Mouse (Mus musculus) neural tube, embryonic 12.5 days (tissue): ENCODE measurements at regions not wholly inside any gene's neighbourhood (a gene's known extent, or its start where the extent isn't known, plus 50 kb on each side); places are given as distances from the start of the nearest gene placed in this dataset.

Source experiments
- ATAC-seq: fragments of 200-750 bp; cut with Nextera tagmentation; 2 replicates; pipeline ENCODE4 v1.8.0; 2017; ENCODE audit warnings: low read depth, mild to moderate bottlenecking, moderate TSS enrichment, moderate library complexity; ENCODE audit not compliant: low FRiP score
- H3K27ac ChIP-seq: fragments of 300-500 bp; sonication (generic); 2 replicates; pipeline ENCODE4 v1.5.1; 2016
- H3K27me3 ChIP-seq: fragments of 300-500 bp; sonication (generic); replicated peaks from 2 replicates; pipeline ENCODE4 v1.6.1; 2016; ENCODE audit warnings: mild to moderate bottlenecking
- H3K36me3 ChIP-seq: fragments of 300-500 bp; sonication (generic); 2 replicates; pipeline ENCODE4 v1.6.1; 2016; ENCODE audit warnings: mild to moderate bottlenecking
- H3K4me1 ChIP-seq: fragments of 300-500 bp; sonication (generic); 2 replicates; pipeline ENCODE4 v1.6.1; 2016
- H3K4me2 ChIP-seq: fragments of 300-500 bp; sonication (generic); replicated peaks from 2 replicates; pipeline ENCODE4 v1.6.1; 2016; ENCODE audit warnings: mild to moderate bottlenecking
- H3K4me3 ChIP-seq: fragments of 300-500 bp; sonication (generic); 2 replicates; pipeline ENCODE4 v1.5.1; 2016
- H3K9ac ChIP-seq: fragments of 300-500 bp; sonication (generic); 2 replicates; pipeline ENCODE4 v1.6.1; 2016; ENCODE audit warnings: mild to moderate bottlenecking
- H3K9me3 ChIP-seq: fragments of 300-500 bp; sonication (generic); 2 replicates; pipeline ENCODE4 v1.6.1; 2016; ENCODE audit warnings: mild to moderate bottlenecking
- WGBS: fragments of 180-500 bp; shearing (Covaris S2); methylation state at CpG from one replicate; pipeline ENCODE4 v1.1.7; 2016; 5-methylcytosine and 5-hydroxymethylcytosine counted together

GRCm38 (mm10) chr17:9749301-9749700 is 79.8 kb upstream of the Pabpc6 start:
- no peaks in the 10 kb centered on the region for H3K4me1 ChIP-seq
- no peak overlapping the region for H3K4me2 ChIP-seq
- 0 out of 2 replicates have a peak, but pooled peaks cover 4% of the 10 kb centered on the region for H3K9me3 ChIP-seq
- no peak overlapping the region for H3K27ac ChIP-seq
- no peaks in the 10 kb centered on the region for H3K36me3 ChIP-seq
- WGBS: 92% methylated on average over 3 of the region's 3 CpGs
- no peak for ATAC-seq
- no peak overlapping the region for H3K4me3 ChIP-seq
- H3K9ac ChIP-seq: no peak overlapping the region
- H3K27me3 ChIP-seq: no peaks in the 10 kb centered on the region

DNA sequence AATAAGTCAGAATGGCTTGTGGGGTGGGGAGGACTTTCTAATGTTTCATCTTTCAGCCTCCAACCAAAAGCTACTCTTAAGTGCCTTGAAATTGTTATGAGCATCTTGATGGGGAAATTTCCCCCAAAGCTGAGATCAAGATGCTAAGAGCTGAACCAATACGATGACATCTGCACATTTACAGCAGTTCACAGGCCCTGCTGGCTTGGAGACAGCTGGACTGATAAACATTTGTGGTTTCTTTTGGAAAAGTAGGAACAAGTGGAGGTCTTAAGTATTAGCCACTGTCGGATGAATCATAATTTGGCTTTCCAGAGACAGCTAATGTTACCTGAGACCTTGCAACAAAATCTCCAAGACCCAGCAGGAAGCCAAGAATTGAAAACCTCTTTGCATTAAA is 78.4 kb upstream of the Pabpc6 start:
- no peak for ATAC-seq
- Histone ChIP-seq H3K4me3 (no peak overlapping the region), H3K27me3 (no peaks in the 10 kb centered on the region), H3K9me3 (0 out of 2 replicates have a peak, but pooled peaks cover 4% of the 10 kb centered on the region), H3K4me1 (no peaks in the 10 kb centered on the region), H3K4me2 (no peak overlapping the region), H3K27ac (no peak overlapping the region), H3K36me3 (no peaks in the 10 kb centered on the region), H3K9ac (no peak overlapping the region)
- WGBS: 91% methylated on average over 2 of the region's 2 CpGs

GRCm38 (mm10) chr17:9743342-9743741 is 73.8 kb upstream of the Pabpc6 start:
- Histone ChIP-seq H3K27me3 (no peaks in the 10 kb centered on the region), H3K4me1 (no peaks in the 10 kb centered on the region), H3K4me2 (no peak overlapping the region), H3K27ac (no peak overlapping the region), H3K9ac (no peak overlapping the region), H3K36me3 (no peaks in the 10 kb centered on the region), H3K4me3 (no peak overlapping the region), H3K9me3 (0 out of 2 replicates have a peak, but pooled peaks cover 4% of the 10 kb centered on the region)
- 93% methylated on average over 5 of the region's 5 CpGs for WGBS
- ATAC-seq: no peak

GRCm38 (mm10) chr17:9741321-9741720 is 71.8 kb upstream of the Pabpc6 start:
- H3K4me3 ChIP-seq: no peak overlapping the region
- no peak for ATAC-seq
- no peaks in the 10 kb centered on the region for H3K9me3 ChIP-seq
- H3K4me2 ChIP-seq: no peak overlapping the region
- H3K36me3 ChIP-seq: no peaks in the 10 kb centered on the region
- H3K4me1 ChIP-seq: no peaks in the 10 kb centered on the region
- WGBS: 88% methylated on average over 5 of the region's 5 CpGs
- H3K27me3 ChIP-seq: no peaks in the 10 kb centered on the region
- H3K27ac ChIP-seq: no peak overlapping the region
- no peak overlapping the region for H3K9ac ChIP-seq

DNA sequence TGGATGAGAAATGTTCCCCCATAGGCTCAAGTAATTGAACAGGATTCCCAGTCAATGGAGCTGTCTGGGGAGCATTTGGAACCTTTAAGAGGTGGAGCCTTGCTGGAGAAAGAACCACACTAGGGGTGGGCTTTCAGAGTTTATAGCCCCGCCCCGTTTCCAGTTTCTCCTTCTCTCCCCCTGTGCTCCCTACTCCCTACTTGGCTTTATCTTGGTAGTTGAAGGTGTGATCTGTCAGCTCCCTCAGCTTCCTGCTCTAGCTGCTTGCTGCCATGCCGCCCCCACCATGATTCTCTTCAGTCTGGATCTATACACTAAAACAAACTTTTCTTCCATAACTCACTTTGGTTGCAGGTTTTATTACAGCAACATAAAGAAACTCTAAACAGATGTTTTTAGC is 59.5 kb upstream of the Pabpc6 start:
- Histone ChIP-seq H3K4me1 (peaks cover 25% of the 10 kb centered on the region), H3K4me2 (no peak overlapping the region), H3K9me3 (no peaks in the 10 kb centered on the region), H3K9ac (no peak overlapping the region), H3K4me3 (no peak overlapping the region), H3K36me3 (no peaks in the 10 kb centered on the region), H3K27me3 (no peaks in the 10 kb centered on the region), H3K27ac (no peak overlapping the region)
- ATAC-seq: no peak
- 77% methylated on average over 3 of the region's 3 CpGs for WGBS

DNA sequence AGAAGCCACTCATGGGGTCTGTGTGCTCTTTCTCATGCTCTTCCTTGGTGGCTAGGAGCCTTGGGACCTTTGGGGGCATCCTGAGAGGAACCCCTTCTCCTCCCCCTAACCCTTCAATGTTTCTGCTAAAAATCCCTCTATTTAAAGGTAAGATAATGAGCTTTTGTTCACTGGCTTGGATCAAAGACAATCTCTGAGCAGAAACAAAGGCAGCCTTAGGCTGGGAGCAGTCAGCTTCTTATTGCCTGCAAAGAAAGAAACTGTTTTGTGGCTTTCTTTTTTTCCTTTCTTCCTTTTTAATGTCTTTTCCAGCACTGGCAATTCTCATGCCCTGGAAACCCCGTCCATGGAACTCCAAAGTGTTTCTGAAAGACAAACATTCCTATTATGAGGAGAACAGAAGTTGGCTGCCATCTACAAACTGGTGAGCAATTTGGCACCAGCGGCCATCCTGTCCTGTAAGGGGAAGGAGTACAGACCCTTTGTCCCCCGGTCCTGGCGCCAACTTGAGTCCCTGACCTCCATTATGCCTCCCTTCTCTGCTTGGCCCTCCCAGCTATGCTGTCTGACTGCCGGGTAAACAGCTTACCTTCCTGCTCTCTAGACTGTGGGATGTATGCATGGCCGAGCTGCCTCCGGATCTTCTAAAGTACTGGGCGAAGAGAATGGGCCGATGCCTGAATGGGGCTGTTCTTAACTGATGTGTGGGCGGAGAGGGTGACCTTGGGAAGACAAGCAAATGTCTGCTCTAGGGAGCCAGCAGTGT is 56.4 kb upstream of the Pabpc6 start:
- WGBS: 17% methylated on average over 10 of the region's 10 CpGs
- H3K4me1 ChIP-seq: peaks cover 39% of the 10 kb centered on the region
- no peak overlapping the region for H3K9ac ChIP-seq
- H3K36me3 ChIP-seq: no peaks in the 10 kb centered on the region
- no peaks in the 10 kb centered on the region for H3K9me3 ChIP-seq
- no peak overlapping the region for H3K4me3 ChIP-seq
- 0 out of 2 replicates have a peak overlapping the region, but pooled peaks have one; percentile 20 for H3K27ac ChIP-seq
- no peaks in the 10 kb centered on the region for H3K27me3 ChIP-seq
- peak overlapping the region; percentile 14; the same call in 1 of the 2 replicates for H3K4me2 ChIP-seq
- ATAC-seq: peak; percentile 52

- Histone ChIP-seq H3K4me2 (no peak overlapping the region), H3K36me3 (no peaks in the 10 kb centered on the region), H3K4me1 (peaks cover 39% of the 10 kb centered on the region), H3K4me3 (no peak overlapping the region), H3K27me3 (no peaks in the 10 kb centered on the region), H3K9me3 (no peaks in the 10 kb centered on the region), H3K9ac (no peak overlapping the region), H3K27ac (no peak overlapping the region)
- WGBS: 22% methylated on average over 4 of the region's 4 CpGs
- no peak for ATAC-seq
Observed at GRCm38 (mm10) chr17:9723484-9723883, 54.0 kb upstream of the Pabpc6 start.

GRCm38 (mm10) chr17:9722709-9723108 is 53.2 kb upstream of the Pabpc6 start:
- no peaks in the 10 kb centered on the region for H3K27me3 ChIP-seq
- no peak overlapping the region for H3K9ac ChIP-seq
- no peak overlapping the region for H3K4me3 ChIP-seq
- H3K27ac ChIP-seq: no peak overlapping the region
- H3K36me3 ChIP-seq: no peaks in the 10 kb centered on the region
- no peaks in the 10 kb centered on the region for H3K9me3 ChIP-seq
- peaks cover 39% of the 10 kb centered on the region for H3K4me1 ChIP-seq
- H3K4me2 ChIP-seq: no peak overlapping the region
- 2% methylated on average over 4 of the region's 4 CpGs for WGBS
- no peak for ATAC-seq
